Mouse (Mus musculus): Measurements from ENCODE around the gene Drd5. TPM values are rescaled to one million over a fixed set of nuclear protein-coding genes. Genes with fewer than 3 reads are reported as not detected.
A peak's percentile ranks its signal among the peaks of the same experiment; 100 is the strongest.

Gene Drd5
- polyA plus RNA-seq, 1 experiment: not detected

DNA sequence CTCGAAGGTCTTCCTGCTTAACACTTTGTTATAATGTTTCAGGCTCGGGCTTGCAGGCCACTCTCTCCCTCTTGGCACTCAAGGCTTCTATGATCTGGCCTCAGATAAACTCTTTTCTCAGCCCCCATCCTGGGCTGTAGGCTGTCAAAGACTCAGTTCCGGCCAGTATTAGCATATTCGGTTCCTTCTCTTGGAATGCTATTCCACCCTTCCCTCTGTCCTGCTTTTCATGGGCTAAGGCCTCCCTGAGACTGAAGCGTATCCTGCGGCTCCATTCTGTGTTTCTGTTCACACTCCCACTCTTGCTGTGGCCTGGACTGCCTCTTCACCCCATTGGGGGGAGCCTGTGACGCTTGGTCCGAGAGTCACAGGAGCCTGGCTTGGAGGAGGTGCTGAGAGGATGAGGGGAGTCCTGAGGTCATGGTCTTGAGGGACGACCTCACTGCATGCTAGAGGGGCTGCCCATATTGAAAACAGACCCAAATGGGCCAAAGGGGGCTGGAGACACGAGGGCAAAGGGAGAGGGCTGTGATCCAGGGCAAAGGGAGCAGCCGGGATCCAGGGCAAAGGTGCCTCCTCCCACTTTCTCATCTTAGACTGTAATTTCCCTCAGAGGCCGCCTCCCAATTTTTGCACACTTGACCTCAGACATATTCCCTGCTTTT lies 41.1 kb upstream of the Drd5 start:
- Histone ChIP-seq H3K4me3 (ENCODE audit: control insufficient read depth, low read depth, low read length) (no peak overlapping the region), H3K36me3 (ENCODE audit: control insufficient read depth, insufficient read depth, low read length) (no peaks in the 10 kb centered on the region), H3K27ac (ENCODE audit: control insufficient read depth, insufficient read depth, low read depth, low read length) (no peak overlapping the region), H3K4me1 (ENCODE audit: control insufficient read depth, insufficient read depth, low read length) (peaks cover 9% of the 10 kb centered on the region), H3K27me3 (ENCODE audit: control insufficient read depth, insufficient read depth, low read length) (no peaks in the 10 kb centered on the region; the same call in 1 of the 2 replicates)
- TF ChIP-seq POLR2A (IDR thresholded peaks at IDR 0.05; ENCODE audit: control insufficient read depth, low read depth, low read length): no peak

- H3K27ac ChIP-seq (ENCODE audit: control insufficient read depth, insufficient read depth, low read depth, low read length): no peak overlapping the region
- no peaks in the 10 kb centered on the region; the same call in 1 of the 2 replicates for H3K27me3 ChIP-seq (ENCODE audit: control insufficient read depth, insufficient read depth, low read length)
- no peak overlapping the region for H3K4me3 ChIP-seq (ENCODE audit: control insufficient read depth, low read depth, low read length)
- H3K4me1 ChIP-seq (ENCODE audit: control insufficient read depth, insufficient read depth, low read length): peaks cover 9% of the 10 kb centered on the region
- no peaks in the 10 kb centered on the region for H3K36me3 ChIP-seq (ENCODE audit: control insufficient read depth, insufficient read depth, low read length)
- TF ChIP-seq POLR2A (IDR thresholded peaks at IDR 0.05; ENCODE audit: control insufficient read depth, low read depth, low read length) (no peak), CTCF (IDR thresholded peaks at IDR 0.05; ENCODE audit: control insufficient read depth, insufficient read depth, insufficient replicate concordance, low read depth, low read length) (no peak)
Observed at GRCm38 (mm10) chr5:38280075-38280474, 39.1 kb upstream of the Drd5 start.

DNA sequence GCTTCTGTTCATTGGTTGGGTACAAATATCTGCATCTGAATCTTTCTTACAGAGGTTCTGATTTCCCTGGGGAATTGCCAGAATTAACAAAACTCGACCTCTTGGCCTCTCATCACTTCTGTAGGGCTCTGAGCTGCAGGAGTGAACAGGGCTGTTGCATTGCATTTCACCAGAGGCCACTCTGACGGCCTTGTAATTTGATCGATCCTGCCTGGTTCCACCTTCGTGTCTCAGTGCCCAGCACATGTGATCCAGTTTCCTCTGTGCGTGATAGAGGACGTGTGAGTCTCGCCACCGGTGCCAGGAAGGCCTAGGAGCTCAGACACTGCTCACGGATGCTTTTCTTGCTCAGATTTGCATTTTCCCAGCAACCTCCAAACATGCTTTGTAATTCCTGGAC lies 33.4 kb upstream of the Drd5 start:
- no peak for TF ChIP-seq POLR2A (IDR thresholded peaks at IDR 0.05; ENCODE audit: control insufficient read depth, low read depth, low read length)
- no peak for TF ChIP-seq CTCF (IDR thresholded peaks at IDR 0.05; ENCODE audit: control insufficient read depth, insufficient read depth, insufficient replicate concordance, low read depth, low read length)
- Histone ChIP-seq H3K4me3 (ENCODE audit: control insufficient read depth, low read depth, low read length) (no peak overlapping the region), H3K27ac (ENCODE audit: control insufficient read depth, insufficient read depth, low read depth, low read length) (no peak overlapping the region), H3K27me3 (ENCODE audit: control insufficient read depth, insufficient read depth, low read length) (no peaks in the 10 kb centered on the region), H3K36me3 (ENCODE audit: control insufficient read depth, insufficient read depth, low read length) (no peaks in the 10 kb centered on the region), H3K4me1 (ENCODE audit: control insufficient read depth, insufficient read depth, low read length) (no peaks in the 10 kb centered on the region)

DNA sequence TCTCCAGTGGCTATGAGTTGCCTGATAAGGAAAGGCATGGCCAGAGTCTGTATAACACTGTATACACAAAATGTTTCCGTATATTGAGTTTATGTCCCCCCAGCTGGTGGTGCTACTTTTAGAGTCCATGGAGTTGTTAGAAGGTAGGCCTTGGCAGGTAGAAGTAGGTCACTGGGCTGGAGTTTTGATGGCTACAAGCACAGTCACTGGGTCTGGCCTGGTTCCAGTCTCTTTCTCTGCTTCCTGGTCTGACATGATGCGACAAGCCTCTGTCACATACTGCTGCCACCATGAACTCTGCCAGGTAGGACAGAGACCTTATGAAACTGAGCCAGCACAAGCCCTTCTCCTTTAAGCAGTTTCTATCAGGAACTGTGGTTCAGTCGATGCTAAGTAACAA lies 30.7 kb upstream of the Drd5 start:
- Histone ChIP-seq H3K27me3 (ENCODE audit: control insufficient read depth, insufficient read depth, low read length) (no peaks in the 10 kb centered on the region), H3K4me1 (ENCODE audit: control insufficient read depth, insufficient read depth, low read length) (no peaks in the 10 kb centered on the region), H3K27ac (ENCODE audit: control insufficient read depth, insufficient read depth, low read depth, low read length) (no peak overlapping the region), H3K36me3 (ENCODE audit: control insufficient read depth, insufficient read depth, low read length) (no peaks in the 10 kb centered on the region), H3K4me3 (ENCODE audit: control insufficient read depth, low read depth, low read length) (no peak overlapping the region)
- TF ChIP-seq CTCF (IDR thresholded peaks at IDR 0.05; ENCODE audit: control insufficient read depth, insufficient read depth, insufficient replicate concordance, low read depth, low read length) (no peak), POLR2A (IDR thresholded peaks at IDR 0.05; ENCODE audit: control insufficient read depth, low read depth, low read length) (no peak)

- H3K27ac ChIP-seq (ENCODE audit: control insufficient read depth, insufficient read depth, low read depth, low read length): no peak overlapping the region
- H3K36me3 ChIP-seq (ENCODE audit: control insufficient read depth, insufficient read depth, low read length): no peaks in the 10 kb centered on the region
- H3K4me3 ChIP-seq (ENCODE audit: control insufficient read depth, low read depth, low read length): peak overlapping the region; percentile 76
- TF ChIP-seq POLR2A (IDR thresholded peaks at IDR 0.05; ENCODE audit: control insufficient read depth, low read depth, low read length) (no peak), CTCF (IDR thresholded peaks at IDR 0.05; ENCODE audit: control insufficient read depth, insufficient read depth, insufficient replicate concordance, low read depth, low read length) (no peak)
- peaks cover 2% of the 10 kb centered on the region; the same call in 1 of the 2 replicates for H3K4me1 ChIP-seq (ENCODE audit: control insufficient read depth, insufficient read depth, low read length)
- no peaks in the 10 kb centered on the region for H3K27me3 ChIP-seq (ENCODE audit: control insufficient read depth, insufficient read depth, low read length)
Observed at GRCm38 (mm10) chr5:38301761-38302411, 17.3 kb upstream of the Drd5 start.

DNA sequence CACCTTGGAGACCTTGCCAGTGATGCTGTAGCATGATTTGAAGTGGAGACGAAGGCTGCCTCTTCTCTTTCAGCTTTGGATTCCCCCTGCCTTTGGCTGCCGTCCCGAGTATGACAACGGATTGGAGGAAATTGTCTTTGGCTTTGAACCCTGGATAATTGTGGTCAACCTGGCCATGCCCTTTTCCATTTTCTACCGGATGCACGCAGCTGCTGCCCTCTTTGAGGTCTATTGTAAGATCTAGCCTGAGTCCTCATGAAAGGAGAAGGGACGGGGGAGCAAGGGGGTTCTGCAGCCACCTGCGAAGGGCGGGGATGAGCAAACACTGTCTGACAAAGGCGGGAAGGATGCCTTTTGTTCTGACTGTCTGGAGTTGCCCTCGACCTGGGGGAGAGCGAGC lies 16.5 kb upstream of the Drd5 start:
- H3K4me3 ChIP-seq (ENCODE audit: control insufficient read depth, low read depth, low read length): peak overlapping the region; percentile 76
- no peak for TF ChIP-seq CTCF (IDR thresholded peaks at IDR 0.05; ENCODE audit: control insufficient read depth, insufficient read depth, insufficient replicate concordance, low read depth, low read length)
- TF ChIP-seq POLR2A (IDR thresholded peaks at IDR 0.05; ENCODE audit: control insufficient read depth, low read depth, low read length): no peak
- peaks cover 4% of the 10 kb centered on the region; the same call in 1 of the 2 replicates for H3K4me1 ChIP-seq (ENCODE audit: control insufficient read depth, insufficient read depth, low read length)
- no peaks in the 10 kb centered on the region for H3K27me3 ChIP-seq (ENCODE audit: control insufficient read depth, insufficient read depth, low read length)
- no peak overlapping the region for H3K27ac ChIP-seq (ENCODE audit: control insufficient read depth, insufficient read depth, low read depth, low read length)
- no peaks in the 10 kb centered on the region for H3K36me3 ChIP-seq (ENCODE audit: control insufficient read depth, insufficient read depth, low read length)

DNA sequence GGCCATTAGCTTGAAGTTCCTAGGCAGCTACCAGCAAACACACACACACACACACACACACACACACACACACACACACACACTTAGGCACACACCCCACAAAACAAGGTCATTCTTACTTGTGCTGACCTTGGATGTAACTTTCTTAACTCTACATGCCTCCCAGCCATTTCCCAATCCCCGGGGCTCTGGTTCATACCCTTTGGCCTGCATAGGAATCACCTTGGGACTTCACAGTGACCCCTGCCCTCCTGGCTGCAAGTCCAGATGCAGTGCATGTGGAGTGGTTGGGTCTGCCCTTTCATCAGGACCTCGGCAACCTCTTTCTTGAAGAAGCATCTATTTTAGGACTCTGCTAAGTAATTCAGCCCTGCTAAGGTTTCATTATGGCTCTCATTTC lies 13.9 kb upstream of the Drd5 start:
- no peak for TF ChIP-seq CTCF (IDR thresholded peaks at IDR 0.05; ENCODE audit: control insufficient read depth, insufficient read depth, insufficient replicate concordance, low read depth, low read length)
- no peak for TF ChIP-seq POLR2A (IDR thresholded peaks at IDR 0.05; ENCODE audit: control insufficient read depth, low read depth, low read length)
- Histone ChIP-seq H3K4me3 (ENCODE audit: control insufficient read depth, low read depth, low read length) (no peak overlapping the region), H3K27me3 (ENCODE audit: control insufficient read depth, insufficient read depth, low read length) (no peaks in the 10 kb centered on the region), H3K27ac (ENCODE audit: control insufficient read depth, insufficient read depth, low read depth, low read length) (no peak overlapping the region), H3K4me1 (ENCODE audit: control insufficient read depth, insufficient read depth, low read length) (peaks cover 2% of the 10 kb centered on the region; the same call in 1 of the 2 replicates), H3K36me3 (ENCODE audit: control insufficient read depth, insufficient read depth, low read length) (no peaks in the 10 kb centered on the region)
